Mouse (Mus musculus): ENCODE data around the gene Rims1. TPM values are rescaled to one million over a fixed set of nuclear protein-coding genes. Genes with fewer than 3 reads are reported as not detected.

Rims1 gene
- polyA plus RNA-seq, 1 experiment from 2014 or later: 1.5 TPM

- Histone ChIP-seq H3K9ac (no peak overlapping the region), H3K4me1 (no peaks in the 10 kb centered on the region), H3K27me3 (no peaks in the 10 kb centered on the region), H3K9me3 (no peaks in the 10 kb centered on the region), H3K4me3 (no peak overlapping the region), H3K36me3 (no peaks in the 10 kb centered on the region), H3K4me2 (no peak overlapping the region), H3K27ac (no peak overlapping the region)
- ATAC-seq (ENCODE audit: insufficient number of reproducible peaks, low FRiP score, low TSS enrichment, low read depth): no peak
- 80% methylated on average over 4 of the region's 4 CpGs for WGBS
These were observed 544.1 kb downstream of the Rims1 start for GRCm38 (mm10) chr1:22261702-22262101.

- Histone ChIP-seq H3K27me3 (no peaks in the 10 kb centered on the region), H3K9ac (no peak overlapping the region), H3K4me2 (no peak overlapping the region), H3K4me3 (no peak overlapping the region), H3K4me1 (no peaks in the 10 kb centered on the region), H3K36me3 (no peaks in the 10 kb centered on the region), H3K27ac (no peak overlapping the region), H3K9me3 (no peaks in the 10 kb centered on the region)
- 71% methylated on average over 2 of the region's 2 CpGs for WGBS
- no peak for ATAC-seq (ENCODE audit: insufficient number of reproducible peaks, low FRiP score, low TSS enrichment, low read depth)
These were observed 545.5 kb downstream of the Rims1 start for GRCm38 (mm10) chr1:22260291-22260690.

- Histone ChIP-seq H3K9ac (no peak overlapping the region), H3K27ac (no peak overlapping the region), H3K4me1 (no peaks in the 10 kb centered on the region), H3K9me3 (no peaks in the 10 kb centered on the region), H3K27me3 (no peaks in the 10 kb centered on the region), H3K4me3 (no peak overlapping the region), H3K4me2 (no peak overlapping the region), H3K36me3 (no peaks in the 10 kb centered on the region)
- WGBS: 67% methylated on average over 4 of the region's 4 CpGs
- no peak for ATAC-seq (ENCODE audit: insufficient number of reproducible peaks, low FRiP score, low TSS enrichment, low read depth)
These were observed 547.4 kb downstream of the Rims1 start for GRCm38 (mm10) chr1:22258356-22258755.

- Histone ChIP-seq H3K27me3 (no peaks in the 10 kb centered on the region), H3K36me3 (no peaks in the 10 kb centered on the region), H3K27ac (no peak overlapping the region), H3K9ac (no peak overlapping the region), H3K4me1 (no peaks in the 10 kb centered on the region), H3K9me3 (no peaks in the 10 kb centered on the region), H3K4me3 (no peak overlapping the region), H3K4me2 (no peak overlapping the region)
- WGBS: 88% methylated on average over 2 of the region's 2 CpGs
- no peak for ATAC-seq (ENCODE audit: insufficient number of reproducible peaks, low FRiP score, low TSS enrichment, low read depth)
These were observed 551.5 kb downstream of the Rims1 start for GRCm38 (mm10) chr1:22254278-22254677.

- Histone ChIP-seq H3K4me1 (no peaks in the 10 kb centered on the region), H3K27ac (no peak overlapping the region), H3K36me3 (no peaks in the 10 kb centered on the region), H3K4me2 (no peak overlapping the region), H3K4me3 (no peak overlapping the region), H3K27me3 (no peaks in the 10 kb centered on the region), H3K9ac (no peak overlapping the region), H3K9me3 (no peaks in the 10 kb centered on the region)
- ATAC-seq (ENCODE audit: insufficient number of reproducible peaks, low FRiP score, low TSS enrichment, low read depth): no peak
These were observed 552.9 kb downstream of the Rims1 start for GRCm38 (mm10) chr1:22252873-22253272.

GRCm38 (mm10) chr1:22248898-22249386, 556.9 kb downstream of the Rims1 start:
- no peaks in the 10 kb centered on the region for H3K27me3 ChIP-seq
- H3K4me2 ChIP-seq: no peak overlapping the region
- no peak overlapping the region for H3K27ac ChIP-seq
- no peaks in the 10 kb centered on the region for H3K9me3 ChIP-seq
- H3K9ac ChIP-seq: no peak overlapping the region
- no peaks in the 10 kb centered on the region for H3K36me3 ChIP-seq
- no peak for ATAC-seq (ENCODE audit: insufficient number of reproducible peaks, low FRiP score, low TSS enrichment, low read depth)
- H3K4me1 ChIP-seq: no peaks in the 10 kb centered on the region
- H3K4me3 ChIP-seq: no peak overlapping the region

GRCm38 (mm10) chr1:22245748-22246147, 560.0 kb downstream of the Rims1 start:
- Histone ChIP-seq H3K9me3 (no peaks in the 10 kb centered on the region), H3K27me3 (no peaks in the 10 kb centered on the region), H3K36me3 (no peaks in the 10 kb centered on the region), H3K9ac (no peak overlapping the region), H3K4me3 (no peak overlapping the region), H3K4me1 (no peaks in the 10 kb centered on the region), H3K27ac (no peak overlapping the region), H3K4me2 (no peak overlapping the region)
- 97% methylated on average over 2 of the region's 2 CpGs for WGBS
- no peak for ATAC-seq (ENCODE audit: insufficient number of reproducible peaks, low FRiP score, low TSS enrichment, low read depth)

All from limb, embryonic 15.5 days (tissue).